Mouse (Mus musculus) brown adipose tissue, adult 24 weeks (tissue): ENCODE measurements around the gene Eif2b2. TPM values are rescaled to one million over a fixed set of nuclear protein-coding genes. Genes with fewer than 3 reads are reported as not detected.

ENCODE experiments used
- H3K27ac ChIP-seq: fragments of 200-500 bp; replicated peaks from 2 replicates; pipeline ENCODE4 v1.5.1; 2012; ENCODE audit warnings: low read depth, mild to moderate bottlenecking, low read length
- H3K4me1 ChIP-seq: fragments of 200-500 bp; 2 replicates; pipeline ENCODE4 v1.6.1; 2012; ENCODE audit warnings: low read length, mixed read lengths; ENCODE audit not compliant: control insufficient read depth, insufficient read depth, insufficient read length
- H3K4me3 ChIP-seq: fragments of 200-500 bp; 2 replicates; pipeline ENCODE4 v1.5.1; 2012; ENCODE audit warnings: low read depth, mild to moderate bottlenecking, low read length, moderate library complexity; ENCODE audit not compliant: insufficient read depth
- polyA plus RNA-seq: library from polyadenylated mRNA; stranded (reverse); fragments of >200 nt; gene quantifications from 2 replicates; pipeline ENCODE4 v1.2.4, GENCODE M21; 2012; ENCODE audit not compliant: missing spikeins, insufficient read depth, insufficient read length

The Eif2b2 gene
- polyA plus RNA-seq = 14.8 and 25.4 TPM in 2 replicates

DNA sequence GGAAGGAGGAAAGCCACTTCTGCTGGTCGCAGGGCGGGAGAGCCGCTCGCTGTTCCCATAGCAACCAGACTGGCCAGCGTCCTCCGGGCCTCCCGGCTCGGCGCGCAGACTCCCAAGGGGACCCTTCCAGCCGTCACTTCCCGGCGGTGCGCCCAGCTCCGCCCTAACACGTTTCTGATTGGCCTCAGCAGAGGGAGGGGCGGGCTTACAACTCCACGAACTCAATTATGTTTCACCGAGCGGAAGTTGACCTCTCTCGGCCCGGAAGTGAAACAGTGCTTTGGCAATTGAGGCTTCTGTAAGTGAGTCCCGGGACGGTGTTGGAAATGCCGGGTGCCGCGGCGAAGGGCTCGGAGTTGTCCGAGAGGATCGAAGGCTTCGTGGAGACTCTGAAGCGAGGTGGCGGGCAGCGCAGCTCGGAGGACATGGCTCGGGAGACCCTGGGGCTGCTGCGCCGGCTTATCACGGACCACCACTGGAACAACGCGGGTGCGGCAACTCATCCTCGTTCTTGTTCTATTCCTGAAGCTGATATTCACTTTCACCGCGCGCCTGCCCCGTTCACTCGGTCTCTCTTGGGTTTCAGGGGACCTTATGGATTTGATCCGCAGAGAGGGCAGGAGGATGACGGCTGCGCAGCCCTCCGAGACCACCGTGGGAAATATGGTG lies at the start of gene Eif2b2:
Gene Eif2b2 (plus strand): TSS at position 246 of the 669 bp plus-strand sequence.
- H3K27ac ChIP-seq = peak within 1 kb of the TSS; percentile 63

DNA sequence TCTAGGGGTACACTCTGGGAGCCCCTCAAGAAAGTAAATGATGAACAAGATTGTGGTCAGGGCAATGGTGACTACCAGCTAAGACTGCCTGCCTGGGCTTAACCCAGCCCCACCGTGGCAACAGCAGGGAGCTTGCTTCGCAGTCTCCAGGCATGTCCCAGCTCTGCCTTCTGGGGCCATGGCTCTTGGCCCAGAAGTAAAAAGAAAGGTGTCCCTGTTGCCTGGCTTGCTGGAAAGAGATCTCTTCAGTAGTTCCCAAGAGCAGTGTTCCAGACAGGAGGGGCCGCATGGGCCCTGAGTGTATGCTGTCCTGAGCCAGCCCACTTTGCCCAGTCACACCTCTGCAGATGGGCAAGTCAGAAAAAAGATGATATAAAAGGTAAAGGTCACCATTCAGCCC lies 49.4 kb upstream of the Eif2b2 start:
- no peak overlapping the region for H3K27ac ChIP-seq
- H3K4me1 ChIP-seq = no peaks in the 10 kb centered on the region
- H3K4me3 ChIP-seq = no peak overlapping the region

More for the DNA sequence above, at the start of gene Eif2b2:
- H3K4me3 ChIP-seq = peak within 1 kb of the TSS; percentile 88
- 0 out of 2 replicates have a peak, but pooled peaks cover 4% of the 10 kb centered on the region for H3K4me1 ChIP-seq

DNA sequence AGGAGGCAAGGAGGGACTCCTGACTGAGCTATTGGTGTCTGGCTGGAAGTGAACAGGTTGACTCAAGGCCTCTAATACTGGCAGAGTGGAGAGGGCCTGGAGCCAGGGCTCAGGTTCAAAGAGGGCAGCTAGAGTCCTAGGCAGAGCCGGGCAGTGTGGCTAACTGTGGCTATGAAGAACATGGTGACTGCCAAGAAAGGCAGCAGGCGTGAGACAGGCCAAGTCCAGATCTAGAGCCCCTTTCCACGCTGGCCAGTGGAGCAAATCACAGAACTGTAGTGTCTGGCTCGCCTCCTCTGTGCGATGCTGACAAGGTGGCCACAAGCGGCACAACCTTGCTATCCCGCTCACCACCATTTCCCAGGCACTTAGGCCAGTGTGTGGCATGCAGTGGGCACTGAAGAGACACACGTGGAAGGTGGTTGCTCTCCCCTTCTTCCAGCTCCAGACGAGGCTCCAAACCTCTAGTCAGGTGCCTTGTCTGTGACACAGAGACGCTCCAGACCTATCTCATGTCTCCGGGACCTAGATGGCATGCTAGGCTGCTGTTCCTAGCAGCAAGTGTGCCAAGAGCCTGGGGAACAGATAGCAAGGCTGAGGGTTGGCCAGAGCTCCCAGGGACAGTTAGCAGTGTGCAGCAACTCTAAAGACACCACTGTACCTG lies 48.9 kb upstream of the Eif2b2 start:
- Histone ChIP-seq H3K4me3 (no peak overlapping the region), H3K4me1 (no peaks in the 10 kb centered on the region), H3K27ac (no peak overlapping the region)

DNA sequence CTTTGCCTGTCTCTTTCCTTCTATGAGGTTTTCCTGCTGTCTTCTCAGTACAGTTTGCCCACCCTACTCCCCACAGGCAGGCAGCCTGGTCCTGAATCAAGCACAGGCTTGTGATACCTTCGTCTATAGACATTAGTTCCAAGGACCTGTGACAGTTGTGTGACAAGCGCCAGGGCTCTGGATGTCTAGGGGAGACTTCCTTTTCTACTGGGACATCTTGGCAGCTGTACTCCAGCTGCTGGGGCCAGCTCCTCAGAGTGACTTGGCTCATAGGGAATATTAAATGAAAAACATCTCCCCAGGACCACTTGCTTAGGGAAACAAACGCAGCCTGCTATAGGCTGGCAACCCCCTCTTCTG lies 48.4 kb upstream of the Eif2b2 start:
- H3K4me1 ChIP-seq = no peaks in the 10 kb centered on the region
- no peak overlapping the region for H3K4me3 ChIP-seq
- H3K27ac ChIP-seq = no peak overlapping the region

DNA sequence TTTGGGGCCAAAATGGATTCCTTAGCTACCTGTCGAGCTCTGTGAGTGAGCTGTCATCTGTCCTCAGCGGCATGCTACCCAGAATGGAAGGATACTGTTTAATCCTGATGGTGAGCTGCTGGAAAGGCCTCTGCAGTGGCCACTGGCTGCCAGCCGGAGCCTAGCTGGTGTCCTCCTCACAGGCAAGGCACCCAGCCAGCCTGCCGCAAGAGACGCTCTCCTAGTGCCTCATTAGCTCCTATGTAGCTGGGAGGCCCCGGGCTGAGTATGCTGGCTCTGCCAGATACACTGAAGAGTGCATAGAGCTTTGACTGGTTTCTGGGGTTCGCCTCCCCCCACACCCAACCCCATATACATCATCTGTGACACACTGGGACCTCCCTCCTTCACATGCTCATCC lies 45.3 kb upstream of the Eif2b2 start:
- H3K27ac ChIP-seq = no peak overlapping the region
- no peak overlapping the region for H3K4me3 ChIP-seq
- H3K4me1 ChIP-seq = no peaks in the 10 kb centered on the region

DNA sequence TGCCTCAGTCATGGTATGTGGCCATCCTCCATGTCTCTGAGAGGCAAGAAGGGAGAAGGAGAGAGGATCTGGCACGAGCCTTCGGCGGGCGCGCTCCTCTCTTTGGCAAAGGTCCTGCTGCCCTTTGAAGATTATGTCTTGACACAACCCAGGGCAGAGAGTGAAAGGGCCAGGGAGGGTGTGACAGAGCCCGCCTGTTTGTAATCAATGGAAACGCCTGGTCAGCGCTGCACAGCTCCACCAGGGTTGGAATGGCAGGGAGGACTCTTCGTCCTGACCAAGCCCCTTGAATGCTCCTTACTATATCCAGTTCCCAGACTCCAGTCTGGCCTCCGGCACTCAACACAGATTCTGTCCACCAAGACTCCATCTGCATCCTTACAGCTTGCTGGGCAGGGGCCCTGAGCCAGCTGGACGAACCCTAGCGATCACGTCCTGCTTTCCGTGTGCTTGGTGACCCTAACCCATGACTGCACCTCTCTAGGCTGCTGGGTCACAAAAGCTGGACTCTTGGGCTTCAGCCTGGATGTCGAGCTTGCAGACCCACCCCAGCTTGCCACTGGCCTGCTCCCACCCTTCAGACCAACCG lies 44.1 kb upstream of the Eif2b2 start:
- H3K4me3 ChIP-seq = no peak overlapping the region
- H3K27ac ChIP-seq = no peak overlapping the region
- no peaks in the 10 kb centered on the region for H3K4me1 ChIP-seq

DNA sequence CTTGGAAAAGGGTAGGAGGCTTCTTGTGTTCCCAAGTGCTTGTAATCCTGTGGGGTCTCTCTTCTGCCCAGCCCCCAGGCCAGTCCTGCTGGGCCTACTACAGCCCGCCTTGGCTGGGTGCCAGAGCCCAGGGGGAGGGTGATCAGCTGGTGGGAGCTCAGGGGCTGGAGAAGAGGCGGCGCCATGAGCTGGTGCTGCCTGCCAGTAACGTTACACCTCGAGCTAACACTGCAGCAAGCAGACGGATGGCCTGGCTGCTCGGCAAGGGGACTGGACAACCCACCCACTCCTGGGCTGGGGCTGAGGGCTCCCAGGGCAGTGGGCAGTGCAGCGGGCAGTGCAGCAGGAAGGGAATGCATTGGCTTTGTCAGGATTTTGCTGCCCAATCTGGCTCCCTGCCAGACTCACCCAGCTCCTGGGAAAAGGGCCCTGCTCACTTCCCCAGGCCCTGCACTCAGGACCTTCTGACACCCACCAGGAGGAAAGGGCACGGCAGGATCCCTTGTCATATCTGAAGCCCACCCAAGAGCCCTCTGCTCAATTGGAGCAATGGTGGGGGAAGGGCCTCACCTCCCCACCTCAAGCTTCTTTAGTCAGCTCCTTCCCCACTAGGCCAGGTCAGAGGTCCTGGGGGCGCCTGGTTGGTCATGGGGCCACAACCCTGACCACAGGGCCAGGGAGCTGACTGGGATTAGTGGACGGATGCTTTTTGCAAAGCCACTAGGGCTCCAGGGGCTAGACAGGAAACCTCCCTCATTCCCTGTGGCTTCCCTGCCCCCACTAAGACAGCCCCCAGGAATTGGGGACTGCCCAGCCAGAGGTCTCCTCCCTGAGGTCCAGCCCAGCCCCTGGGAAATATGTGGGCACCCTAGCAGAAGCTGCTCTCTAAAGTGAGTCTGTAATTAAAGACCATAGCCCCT lies 43.1 kb upstream of the Eif2b2 start:
- Histone ChIP-seq H3K4me3 (peak overlapping the region; percentile 41; the same call in 1 of the 2 replicates), H3K27ac (no peak overlapping the region), H3K4me1 (no peaks in the 10 kb centered on the region)

DNA sequence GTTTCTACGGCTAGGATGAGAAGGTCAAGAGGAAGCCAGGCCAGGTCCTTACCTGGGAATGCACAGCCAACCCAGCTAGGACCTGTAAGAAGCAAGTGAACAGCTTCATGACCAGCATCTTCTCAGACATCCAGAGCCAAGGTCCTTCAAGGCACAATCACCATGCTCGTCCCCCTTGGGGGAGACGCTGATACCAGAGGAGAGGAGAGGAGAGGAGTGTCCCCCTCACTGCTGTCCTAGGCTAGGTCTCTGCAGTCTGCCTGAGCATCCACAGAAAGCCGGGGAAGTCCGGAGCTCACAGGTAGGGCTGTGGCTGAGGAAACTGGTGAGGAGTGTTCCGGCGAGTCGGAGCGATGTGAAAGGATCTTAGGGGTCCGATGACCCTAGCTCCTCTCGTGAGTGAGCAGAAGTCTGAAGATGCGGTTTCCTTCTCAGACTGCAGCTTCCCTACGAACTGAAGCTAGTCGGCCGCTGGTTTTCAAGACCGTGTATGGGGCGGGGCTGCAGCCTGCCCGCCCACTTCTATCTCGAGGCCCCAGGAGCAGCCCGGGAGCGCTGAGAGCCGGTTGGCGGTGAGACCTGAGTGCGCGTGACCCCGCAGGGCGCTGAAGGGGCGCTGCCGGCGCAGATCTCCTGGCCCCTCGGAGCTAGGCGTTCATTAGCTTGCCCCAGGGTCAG lies 42.3 kb upstream of the Eif2b2 start:
- Histone ChIP-seq H3K4me1 (no peaks in the 10 kb centered on the region), H3K4me3 (peak overlapping the region; percentile 41), H3K27ac (no peak overlapping the region)

DNA sequence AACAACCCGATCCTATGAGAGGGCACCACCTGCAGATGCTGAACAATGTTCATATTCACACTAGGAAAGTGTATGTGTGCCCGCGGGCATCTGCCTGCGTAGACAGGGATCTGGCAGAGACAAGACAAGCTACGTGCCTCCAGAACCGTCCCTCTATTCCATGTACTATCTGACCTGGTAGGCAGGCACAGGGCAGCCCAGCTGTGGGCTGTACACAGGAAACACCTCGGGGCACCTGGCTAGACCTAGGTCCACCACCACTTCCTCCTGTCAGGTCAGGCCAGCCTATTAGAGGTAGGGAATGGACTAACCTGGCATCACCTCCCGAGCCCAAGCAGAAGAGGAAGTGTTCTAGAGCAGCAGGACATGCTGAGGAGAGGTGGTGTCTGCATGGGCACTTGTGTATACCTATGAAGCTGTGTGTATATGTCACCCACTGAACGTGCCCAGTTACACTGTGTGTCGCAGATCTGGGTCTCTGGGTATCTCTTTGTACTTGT lies 41.5 kb upstream of the Eif2b2 start, which contains the start of gene Pgf:
Gene Pgf (minus strand): TSS at position 51 of the 500 bp plus-strand sequence.
- H3K27ac ChIP-seq = no peak within 1 kb of the TSS
- H3K4me3 ChIP-seq = peak within 1 kb of the TSS; percentile 41
- H3K4me1 ChIP-seq = no peaks in the 10 kb centered on the region

DNA sequence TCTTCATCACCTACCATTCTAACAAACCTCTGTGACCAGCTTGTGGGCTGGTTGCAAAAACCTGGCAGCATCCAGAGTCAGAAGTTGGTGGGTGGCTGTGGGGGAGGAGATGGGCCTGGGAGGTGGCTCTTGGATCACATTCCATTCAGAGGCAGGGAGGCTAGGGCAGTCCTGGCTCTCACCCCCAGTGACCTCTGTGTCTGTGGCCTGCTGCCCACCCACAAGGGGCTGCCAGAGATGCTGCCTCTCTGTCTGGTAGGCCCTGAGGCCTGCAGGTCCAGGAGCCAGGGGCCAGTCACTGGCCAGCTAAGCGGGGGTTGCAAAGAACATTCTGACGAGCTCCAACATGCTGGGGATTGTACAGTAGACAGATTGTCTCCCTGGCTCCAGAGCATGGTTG lies 41.0 kb upstream of the Eif2b2 start:
- Histone ChIP-seq H3K27ac (no peak overlapping the region), H3K4me1 (no peaks in the 10 kb centered on the region), H3K4me3 (no peak overlapping the region)

DNA sequence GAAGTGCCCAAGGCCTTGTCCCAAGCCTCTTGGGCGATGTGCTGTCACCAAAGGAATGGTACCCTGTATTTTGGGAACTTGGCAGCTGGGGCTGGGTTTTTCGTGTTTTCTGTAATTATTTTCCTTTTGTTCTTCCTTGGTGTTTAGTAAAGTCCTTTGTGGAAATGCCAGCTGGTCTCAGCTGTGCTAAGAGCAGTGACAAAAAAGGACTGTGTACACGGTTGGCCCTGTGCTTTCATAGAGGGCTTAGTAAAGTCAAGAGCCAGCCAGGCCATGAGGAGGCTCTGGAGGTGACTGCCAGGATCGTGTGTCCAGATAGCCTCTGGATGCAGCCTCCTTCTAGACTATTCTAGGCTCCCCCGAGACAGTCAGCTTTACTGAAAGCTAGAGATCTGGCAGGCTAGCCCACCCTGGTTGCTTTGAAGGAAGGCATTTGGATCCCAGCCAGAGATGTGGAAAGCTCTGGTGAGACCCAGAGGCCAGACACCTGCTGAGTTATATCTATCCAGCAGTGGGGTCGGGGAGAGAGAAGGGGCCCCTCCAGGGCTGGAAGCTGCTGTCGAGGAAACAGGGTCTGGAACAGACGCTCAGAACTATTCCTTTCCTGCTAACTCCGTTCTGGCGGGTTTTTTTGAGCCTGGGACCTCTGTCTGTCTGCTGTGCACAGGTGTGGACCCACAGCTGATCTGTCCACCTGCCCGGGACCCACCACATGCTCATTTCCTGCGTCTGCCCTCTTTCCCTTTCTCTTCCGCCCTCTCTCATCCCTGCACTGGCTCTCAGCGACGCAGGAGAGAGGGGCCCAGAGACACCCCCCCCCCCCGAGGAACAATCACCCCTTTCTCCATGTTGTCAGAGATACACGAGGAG lies 37.6 kb upstream of the Eif2b2 start:
- Histone ChIP-seq H3K27ac (no peak overlapping the region), H3K4me3 (no peak overlapping the region), H3K4me1 (no peaks in the 10 kb centered on the region)

DNA sequence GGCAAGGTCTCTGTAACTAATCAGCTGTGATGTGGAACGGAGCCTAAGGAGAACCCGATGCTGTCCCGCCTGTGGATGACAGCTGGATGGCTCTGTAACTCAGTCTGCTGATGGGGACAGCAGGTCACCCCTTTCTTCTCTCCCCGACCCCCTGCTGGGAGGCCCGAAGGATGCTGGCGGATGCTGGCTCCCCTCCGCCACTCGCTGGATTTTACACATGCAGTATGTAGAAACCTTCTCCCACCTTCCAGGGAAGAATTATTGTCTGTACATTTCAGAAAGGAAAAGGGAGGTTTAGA lies 37.0 kb upstream of the Eif2b2 start:
- Histone ChIP-seq H3K4me3 (no peak overlapping the region), H3K27ac (no peak overlapping the region), H3K4me1 (no peaks in the 10 kb centered on the region)

DNA sequence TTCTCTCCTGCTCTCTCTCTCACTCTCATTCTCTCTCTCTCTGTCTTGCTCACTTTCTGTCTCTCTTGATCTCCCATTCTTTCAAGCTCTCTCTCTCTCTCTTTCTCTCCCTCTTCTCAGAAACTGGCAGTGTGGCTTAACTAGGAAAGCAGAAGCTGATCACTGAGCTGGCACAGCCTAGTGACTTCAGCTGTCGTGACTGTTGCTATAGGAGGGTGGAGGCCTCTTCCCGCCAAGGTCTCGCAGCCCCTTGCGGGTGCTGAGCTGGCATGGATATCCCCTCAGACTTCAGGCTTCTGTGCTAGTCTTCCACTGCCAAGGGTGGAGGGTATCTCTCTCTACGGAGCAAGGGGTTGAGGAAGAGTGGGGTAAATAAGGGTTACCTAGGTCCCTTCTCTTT lies 36.4 kb upstream of the Eif2b2 start:
- Histone ChIP-seq H3K27ac (no peak overlapping the region), H3K4me3 (no peak overlapping the region), H3K4me1 (no peaks in the 10 kb centered on the region)

DNA sequence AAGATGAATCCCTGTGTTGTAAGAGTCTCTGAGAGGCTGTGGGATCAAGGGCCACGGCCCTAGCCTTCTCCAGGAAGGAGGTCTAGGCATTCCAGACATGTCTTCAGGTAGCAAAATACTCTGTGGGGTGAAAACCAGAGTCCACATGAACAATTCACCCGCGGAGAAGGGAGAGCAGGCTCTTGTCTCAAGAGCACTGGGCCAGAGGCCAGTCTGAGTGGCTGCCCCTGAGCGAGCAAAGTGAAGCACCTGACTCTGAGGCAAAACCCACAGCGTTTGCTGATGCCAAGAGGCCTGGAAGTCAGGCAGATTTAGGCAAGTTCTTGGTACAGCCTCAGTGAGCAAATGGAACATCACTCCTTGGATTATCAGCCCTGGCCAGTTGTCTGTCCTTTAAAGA lies 35.2 kb upstream of the Eif2b2 start:
- H3K4me3 ChIP-seq = no peak overlapping the region
- H3K4me1 ChIP-seq = no peaks in the 10 kb centered on the region
- no peak overlapping the region for H3K27ac ChIP-seq
